Mouse (Mus musculus) forebrain, embryonic 13.5 days (tissue): ENCODE measurements around the gene Grhpr. TPM values are rescaled to one million over a fixed set of nuclear protein-coding genes. Genes with fewer than 3 reads are reported as not detected.
"Not testable (repeated sequence)": the region's sequence is repeated elsewhere in the genome, so short reads cannot be mapped to it uniquely, and the experiment has no call there.

ENCODE experiments used
- ATAC-seq: fragments of 200-750 bp; cut with Nextera tagmentation; 2 replicates; pipeline ENCODE4 v1.8.0; 2017
- H3K27ac ChIP-seq: fragments of 300-500 bp; sonication (generic); 2 replicates; pipeline ENCODE4 v1.5.1; 2015; ENCODE audit warnings: inconsistent platforms, mild to moderate bottlenecking, moderate library complexity
- H3K27me3 ChIP-seq: fragments of 300-500 bp; sonication (generic); 2 replicates; pipeline ENCODE4 v1.6.1; 2015; ENCODE audit warnings: mild to moderate bottlenecking, inconsistent platforms
- H3K36me3 ChIP-seq: fragments of 300-500 bp; sonication (generic); 2 replicates; pipeline ENCODE4 v1.6.1; 2015; ENCODE audit warnings: mild to moderate bottlenecking, inconsistent platforms; ENCODE audit not compliant: poor library complexity, severe bottlenecking
- H3K4me1 ChIP-seq: fragments of 300-500 bp; sonication (generic); 2 replicates; pipeline ENCODE4 v1.6.1; 2015; ENCODE audit warnings: inconsistent platforms
- H3K4me2 ChIP-seq: fragments of 300-500 bp; sonication (generic); 2 replicates; pipeline ENCODE4 v1.6.1; 2015; ENCODE audit warnings: inconsistent platforms, mild to moderate bottlenecking, moderate library complexity
- H3K4me3 ChIP-seq: fragments of 300-500 bp; sonication (generic); 2 replicates; pipeline ENCODE4 v1.5.1; 2015; ENCODE audit warnings: mild to moderate bottlenecking, inconsistent platforms
- H3K9ac ChIP-seq: fragments of 300-500 bp; sonication (generic); 2 replicates; pipeline ENCODE4 v1.6.1; 2015; ENCODE audit warnings: mild to moderate bottlenecking, inconsistent platforms
- H3K9me3 ChIP-seq: fragments of 300-500 bp; sonication (generic); replicated peaks from 2 replicates; pipeline ENCODE4 v1.6.1; 2016; ENCODE audit warnings: inconsistent platforms
- WGBS: fragments of 180-500 bp; shearing (Covaris S2); methylation state at CpG from one replicate; pipeline ENCODE4 v1.1.7; 2015; 5-methylcytosine and 5-hydroxymethylcytosine counted together
- polyA plus RNA-seq: library from polyadenylated mRNA; unstranded; fragments of >200 nt; fragmentation: Nextera tagmentation; extraction: Ambion mirVana; gene quantifications from 2 replicates; pipeline ENCODE4 v1.2.1, GENCODE M21; 2015

Gene Grhpr
- polyA plus RNA-seq, 1 experiment from 2014 or later, result 22.5 TPM

DNA sequence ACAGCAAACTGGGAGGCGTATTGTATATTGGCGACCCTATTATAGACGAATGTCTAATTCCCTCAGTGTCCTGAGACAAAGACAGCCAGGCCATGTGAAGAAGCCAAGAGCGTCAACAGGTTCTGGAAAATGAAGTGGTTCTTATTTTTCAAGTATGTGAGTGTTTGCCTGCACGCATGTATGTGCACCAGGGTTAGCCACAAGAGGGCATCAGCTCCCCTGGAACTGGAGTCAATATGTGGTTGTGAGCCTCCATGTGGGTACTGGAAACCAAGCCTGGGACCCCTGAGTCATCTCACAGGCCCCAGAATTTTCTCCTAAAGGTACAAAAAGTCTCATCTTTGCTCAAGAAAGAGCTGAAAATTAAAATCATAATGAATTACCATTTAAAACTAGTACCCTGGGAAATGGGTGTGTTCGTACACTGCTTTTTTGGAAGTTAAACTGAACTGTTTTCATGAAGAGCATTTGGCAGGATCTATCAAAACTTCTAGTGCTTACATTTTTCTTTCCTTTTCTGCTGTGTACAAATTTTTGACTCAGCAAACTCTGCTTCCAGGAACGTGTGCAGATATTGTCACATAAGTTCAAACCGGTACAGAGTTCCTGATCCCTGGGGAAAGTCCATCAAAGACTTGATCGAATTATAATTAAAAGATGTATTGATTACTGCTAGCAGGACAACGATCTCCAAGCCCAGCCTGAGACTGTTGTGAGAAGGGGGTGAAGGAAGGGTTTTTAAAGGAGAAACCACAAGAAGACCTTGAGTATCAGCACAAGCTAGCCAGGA lies 4.1 kb upstream of the Grhpr start:
- Histone ChIP-seq H3K27ac (no peak overlapping the region), H3K4me3 (no peak overlapping the region), H3K4me1 (peaks cover 20% of the 10 kb centered on the region), H3K4me2 (no peak overlapping the region), H3K9me3 (no peaks in the 10 kb centered on the region), H3K27me3 (no peaks in the 10 kb centered on the region), H3K36me3 (no peaks in the 10 kb centered on the region), H3K9ac (no peak overlapping the region)
- 91% methylated on average over 10 of the region's 10 CpGs for WGBS
- no peak for ATAC-seq

DNA sequence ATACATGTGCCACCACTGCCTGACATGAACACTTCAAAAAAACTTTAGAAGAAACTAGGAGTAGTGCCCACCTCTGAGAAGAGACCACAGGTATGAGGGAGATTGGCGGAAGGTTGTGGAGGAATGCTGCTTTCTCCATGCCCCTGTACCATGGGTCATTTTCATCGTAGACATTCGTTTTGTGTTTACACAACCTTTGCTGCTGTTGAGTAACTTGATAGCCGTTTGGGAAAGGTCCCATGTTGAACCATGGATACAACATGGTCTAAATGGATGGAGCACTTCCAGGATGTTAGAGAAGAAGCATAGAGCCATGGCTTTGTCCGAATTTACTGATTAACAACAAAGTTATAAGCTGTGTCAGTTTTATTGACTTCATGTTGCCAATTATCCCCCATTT lies 3.0 kb upstream of the Grhpr start:
- no peaks in the 10 kb centered on the region for H3K36me3 ChIP-seq
- no peak overlapping the region for H3K4me3 ChIP-seq
- ATAC-seq, result no peak
- no peak overlapping the region for H3K9ac ChIP-seq
- peaks cover 31% of the 10 kb centered on the region for H3K4me1 ChIP-seq
- no peak overlapping the region for H3K4me2 ChIP-seq
- H3K9me3 ChIP-seq, result no peaks in the 10 kb centered on the region
- H3K27me3 ChIP-seq, result no peaks in the 10 kb centered on the region
- WGBS, result 84% methylated on average over 5 of the region's 5 CpGs
- H3K27ac ChIP-seq, result no peak overlapping the region

DNA sequence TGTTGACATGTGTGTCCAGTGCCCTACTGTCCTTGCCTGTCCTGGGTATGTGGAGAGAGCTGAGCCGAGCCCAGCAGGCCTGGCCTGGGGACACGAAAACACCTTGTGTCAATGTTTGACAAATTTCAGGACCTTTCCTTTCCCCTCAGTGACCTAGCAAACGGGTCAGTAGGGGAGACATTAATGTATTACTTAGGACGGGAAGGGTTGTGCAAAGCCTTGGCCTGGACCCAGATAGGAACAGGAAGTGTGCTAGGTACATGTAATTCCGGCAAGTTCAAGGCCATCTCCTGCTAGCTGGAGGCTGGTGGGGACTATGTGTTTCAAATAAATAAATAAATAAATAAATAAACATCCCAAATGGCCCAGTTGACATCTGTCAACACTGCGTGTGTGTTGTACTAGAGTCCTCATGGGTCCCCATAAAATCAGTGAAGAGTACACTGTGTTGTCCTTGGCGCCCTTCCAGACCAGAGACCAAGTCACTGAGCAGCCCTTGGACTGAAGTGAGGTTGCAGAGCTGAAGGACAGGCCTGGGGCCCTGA lies 1.3 kb upstream of the Grhpr start:
- Histone ChIP-seq H3K27ac (no peak overlapping the region), H3K4me1 (peaks cover 27% of the 10 kb centered on the region), H3K36me3 (0 out of 2 replicates have a peak, but pooled peaks cover 3% of the 10 kb centered on the region), H3K9ac (no peak overlapping the region), H3K9me3 (no peaks in the 10 kb centered on the region), H3K4me2 (no peak overlapping the region), H3K4me3 (no peak overlapping the region), H3K27me3 (no peaks in the 10 kb centered on the region)
- no peak for ATAC-seq
- whole genome bisulfite sequencing, result 86% methylated on average over 7 of the region's 7 CpGs

DNA sequence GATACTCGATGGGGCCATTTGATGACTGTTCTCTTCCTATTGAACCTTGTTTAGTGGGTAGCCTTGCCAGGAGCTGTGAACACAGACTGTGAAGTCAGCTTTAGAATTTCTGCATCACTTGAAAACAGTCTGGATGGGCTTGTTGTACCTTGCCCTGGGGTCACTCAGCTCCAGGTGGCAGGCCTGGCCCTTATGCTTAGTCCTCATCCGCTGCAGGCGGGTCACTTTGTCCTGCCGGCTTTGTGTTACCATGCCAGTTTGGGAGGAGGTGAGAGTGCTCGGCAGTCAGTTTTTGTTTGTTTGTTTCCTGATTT lies 736 bp downstream of the Grhpr start:
- peak overlapping the region; percentile 91 for H3K4me2 ChIP-seq
- ATAC-seq, result no peak

DNA sequence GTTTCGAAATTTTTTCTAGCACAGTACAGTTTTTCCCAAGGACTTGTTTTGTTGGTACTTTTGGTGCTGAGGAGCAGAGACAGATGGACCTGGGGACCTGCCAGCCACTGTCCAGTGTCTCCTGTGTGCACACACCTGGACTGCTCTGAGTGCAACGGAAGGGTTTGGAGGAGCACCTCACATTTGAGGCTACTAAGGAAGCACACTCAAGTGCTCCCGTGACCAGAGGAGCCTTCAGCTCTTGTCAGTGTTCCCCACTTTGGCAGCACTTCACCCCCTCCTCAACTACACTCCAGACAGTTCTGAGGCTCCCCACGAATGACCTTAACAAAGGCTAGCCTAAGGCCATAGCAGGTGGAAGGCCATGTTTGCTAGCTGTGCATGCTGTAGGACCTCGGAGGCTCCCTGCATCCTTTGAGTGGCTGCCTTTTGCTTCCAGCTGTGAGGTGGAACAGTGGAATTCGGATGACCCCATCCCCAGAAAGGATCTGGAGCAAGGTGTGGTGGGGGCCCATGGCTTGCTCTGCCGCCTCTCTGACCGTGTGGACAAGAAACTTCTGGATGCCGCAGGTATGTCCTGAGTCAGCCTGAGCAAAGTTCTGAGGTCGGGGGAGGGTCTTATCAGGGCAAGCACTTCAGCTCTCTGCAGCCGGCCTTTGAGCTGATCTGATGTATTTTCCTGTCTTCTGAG lies 1.4 kb downstream of the Grhpr start:
- ATAC-seq, result no peak
- H3K4me3 ChIP-seq, result 0 out of 2 replicates have a peak overlapping the region, but pooled peaks have one; percentile 68
- H3K9ac ChIP-seq, result peak overlapping the region; percentile 76; the same call in 1 of the 2 replicates
- H3K36me3 ChIP-seq, result peaks cover 13% of the 10 kb centered on the region; the same call in 1 of the 2 replicates
- H3K4me2 ChIP-seq, result peak overlapping the region; percentile 91
- H3K4me1 ChIP-seq, result peaks cover 27% of the 10 kb centered on the region
- H3K9me3 ChIP-seq, result no peaks in the 10 kb centered on the region
- 70% methylated on average over 11 of the region's 11 CpGs for WGBS
- H3K27me3 ChIP-seq, result no peaks in the 10 kb centered on the region
- H3K27ac ChIP-seq, result no peak overlapping the region

More for the DNA sequence above, 736 bp downstream of the Grhpr start:
- Histone ChIP-seq H3K9me3 (no peaks in the 10 kb centered on the region), H3K27me3 (no peaks in the 10 kb centered on the region), H3K4me1 (peaks cover 27% of the 10 kb centered on the region), H3K4me3 (peak overlapping the region; percentile 68), H3K27ac (0 out of 2 replicates have a peak overlapping the region, but pooled peaks have one; percentile 51), H3K36me3 (0 out of 2 replicates have a peak, but pooled peaks cover 8% of the 10 kb centered on the region), H3K9ac (peak overlapping the region; percentile 76)
- WGBS, result 15% methylated on average over 5 of the region's 5 CpGs

DNA sequence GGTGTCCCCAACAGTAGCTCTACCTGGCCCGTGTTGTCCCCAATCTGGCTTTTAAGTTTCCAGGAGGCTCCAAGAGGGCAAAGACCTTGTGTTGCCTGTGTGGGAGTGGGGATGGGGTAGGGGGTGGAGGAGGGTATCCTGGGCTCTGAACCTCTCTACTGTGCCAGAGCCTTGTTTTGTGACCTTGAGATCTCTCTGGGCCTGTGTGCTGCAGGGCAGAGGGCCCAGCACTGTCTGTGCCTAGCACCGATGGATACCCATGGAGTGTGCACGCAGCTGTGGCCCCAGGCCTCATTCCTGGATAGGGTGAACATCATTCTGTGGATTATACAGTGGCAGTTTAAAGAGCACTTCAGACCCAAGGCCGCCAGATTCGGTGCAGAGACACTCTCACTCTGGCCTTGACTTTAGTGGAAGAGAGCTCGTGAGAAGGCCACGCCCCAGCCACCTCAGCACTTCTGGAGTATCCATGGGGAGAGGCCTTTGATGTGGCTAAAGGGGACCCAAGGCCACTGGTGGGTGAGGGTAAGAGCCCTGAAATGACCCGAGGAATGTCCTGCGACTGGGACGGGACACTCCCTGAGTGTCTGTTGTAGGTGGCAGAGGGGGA lies 2.0 kb downstream of the Grhpr start:
- peaks cover 18% of the 10 kb centered on the region; the same call in 1 of the 2 replicates for H3K36me3 ChIP-seq
- H3K4me2 ChIP-seq, result no peak overlapping the region
- no peak overlapping the region for H3K4me3 ChIP-seq
- H3K4me1 ChIP-seq, result peaks cover 27% of the 10 kb centered on the region
- H3K27me3 ChIP-seq, result no peaks in the 10 kb centered on the region
- H3K9ac ChIP-seq, result no peak overlapping the region
- 86% methylated on average over 10 of the region's 10 CpGs for WGBS
- no peaks in the 10 kb centered on the region for H3K9me3 ChIP-seq
- H3K27ac ChIP-seq, result no peak overlapping the region
- no peak for ATAC-seq

DNA sequence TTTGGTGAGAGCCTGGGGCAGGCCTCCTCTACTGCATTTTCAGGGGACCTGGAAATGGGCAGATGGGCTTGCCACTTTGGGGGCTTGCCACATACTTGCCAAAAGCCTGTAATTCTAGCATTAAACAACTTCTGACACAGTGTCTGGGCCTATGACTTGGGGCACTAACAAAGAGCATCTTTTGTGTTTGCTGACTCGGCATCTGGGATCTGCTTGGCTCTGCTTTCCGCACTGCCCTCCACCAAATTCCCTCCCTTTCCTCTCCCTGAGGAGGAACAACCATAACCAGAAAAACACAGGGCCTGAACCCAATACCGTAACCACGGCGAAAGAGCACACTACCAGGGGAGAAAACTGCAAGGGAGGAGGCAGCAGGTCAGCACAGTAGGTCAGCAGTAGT lies 9.4 kb downstream of the Grhpr start:
- H3K9ac ChIP-seq, result no peak overlapping the region
- no peaks in the 10 kb centered on the region for H3K4me1 ChIP-seq
- no peaks in the 10 kb centered on the region for H3K27me3 ChIP-seq
- no peak overlapping the region for H3K4me2 ChIP-seq
- no peak overlapping the region for H3K27ac ChIP-seq
- WGBS, result 89% methylated on average over 5 of the region's 5 CpGs
- no peaks in the 10 kb centered on the region for H3K9me3 ChIP-seq
- no peak for ATAC-seq
- H3K4me3 ChIP-seq, result no peak overlapping the region
- H3K36me3 ChIP-seq, result peaks cover 75% of the 10 kb centered on the region

DNA sequence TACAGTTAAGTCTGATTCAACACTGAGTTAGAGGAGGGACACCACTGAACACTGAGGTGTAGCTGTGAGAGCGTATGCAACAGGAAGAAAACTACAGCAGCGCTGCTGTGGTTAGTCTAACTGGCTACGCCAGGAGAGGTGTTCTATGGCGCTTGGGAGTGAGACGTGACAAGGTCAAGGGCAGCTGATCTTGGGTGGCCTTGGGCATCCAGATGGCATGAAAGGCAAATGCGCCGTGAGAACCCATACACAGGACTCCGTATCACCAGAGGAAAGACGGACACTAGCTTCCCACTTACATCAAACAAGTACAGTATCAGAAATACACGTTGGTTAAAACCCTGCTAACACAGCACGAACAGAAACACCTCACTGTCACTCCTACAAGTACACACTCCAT lies 11.1 kb downstream of the Grhpr start:
- not testable (repeated sequence) for H3K27ac ChIP-seq, H3K4me1 ChIP-seq, H3K4me2 ChIP-seq, H3K9ac ChIP-seq, H3K9me3 ChIP-seq, H3K4me3 ChIP-seq, H3K27me3 ChIP-seq, ATAC-seq
- H3K36me3 ChIP-seq, result peaks cover 69% of the 10 kb centered on the region
- 92% methylated on average over 11 of the region's 11 CpGs for WGBS

DNA sequence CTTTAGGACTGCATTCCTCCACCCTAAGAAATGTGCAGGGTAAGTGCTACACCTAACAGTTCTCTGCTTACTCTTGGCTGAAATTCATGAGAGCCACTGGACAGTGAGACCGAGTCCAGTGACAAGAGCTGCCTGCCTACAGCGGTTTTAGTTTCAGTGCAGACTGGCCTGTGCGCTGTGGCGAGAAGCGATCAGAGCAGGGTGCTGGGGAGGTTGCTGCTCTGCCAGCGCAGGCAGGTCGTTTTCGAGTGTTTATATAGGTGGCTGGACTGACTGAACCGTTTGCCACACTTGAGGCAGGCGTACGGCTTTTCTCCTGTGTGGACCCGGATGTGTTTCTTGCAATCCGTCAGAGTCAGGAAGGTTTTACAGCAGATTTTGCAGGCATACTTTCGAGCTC lies 12.0 kb downstream of the Grhpr start:
- H3K4me3 ChIP-seq, H3K4me1 ChIP-seq, H3K9ac ChIP-seq, H3K27me3 ChIP-seq, H3K27ac ChIP-seq, ATAC-seq, H3K4me2 ChIP-seq, H3K9me3 ChIP-seq: not testable (repeated sequence)
- WGBS, result 93% methylated on average over 14 of the region's 14 CpGs
- peaks cover 61% of the 10 kb centered on the region for H3K36me3 ChIP-seq

DNA sequence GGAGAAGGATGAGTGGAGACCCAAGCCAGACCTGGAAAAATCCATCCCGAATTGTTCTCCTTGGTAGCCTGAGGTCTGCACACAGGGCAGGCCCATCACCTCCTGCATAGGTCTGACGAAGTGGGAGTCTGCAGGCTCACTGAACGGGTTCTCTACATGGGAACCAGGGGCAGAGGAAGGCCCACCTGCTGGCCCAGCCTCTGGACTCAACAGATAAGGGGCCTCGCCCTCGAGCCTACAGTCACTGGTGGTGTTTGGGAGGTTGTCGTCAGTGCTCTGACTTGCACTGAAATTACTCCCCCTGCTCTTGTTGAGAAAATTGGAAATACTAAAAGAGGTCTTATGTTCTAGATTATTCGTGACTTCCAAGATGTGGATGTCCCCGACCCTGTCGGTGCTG lies 12.7 kb downstream of the Grhpr start:
- Histone ChIP-seq H3K27me3 (no peaks in the 10 kb centered on the region), H3K27ac (no peak overlapping the region), H3K4me1 (peaks cover 5% of the 10 kb centered on the region; the same call in 1 of the 2 replicates), H3K4me3 (no peak overlapping the region), H3K36me3 (peaks cover 54% of the 10 kb centered on the region), H3K4me2 (no peak overlapping the region), H3K9me3 (no peaks in the 10 kb centered on the region), H3K9ac (no peak overlapping the region)
- 93% methylated on average over 9 of the region's 9 CpGs for WGBS
- ATAC-seq, result no peak

DNA sequence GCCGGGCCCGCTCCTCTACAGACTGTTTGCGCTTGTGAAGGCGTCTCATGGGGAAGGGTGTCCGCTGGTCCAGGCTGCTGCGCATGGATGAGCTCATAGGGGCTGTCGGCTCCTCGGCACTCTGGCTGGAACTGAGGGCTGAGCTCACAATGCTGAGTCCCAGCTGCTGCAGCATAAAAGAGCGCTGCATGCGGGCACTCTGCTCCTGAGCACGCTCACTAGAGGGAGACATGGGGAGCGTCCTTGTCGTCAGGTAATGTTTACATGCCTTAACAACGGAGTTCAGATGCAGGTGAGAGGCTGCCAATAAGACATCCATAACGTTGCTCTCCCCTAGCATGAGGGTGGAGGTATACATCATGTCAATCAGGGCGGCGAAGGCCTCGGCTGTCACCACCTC lies 13.6 kb downstream of the Grhpr start:
- 87% methylated on average over 18 of the region's 18 CpGs for WGBS
- no peak for ATAC-seq

DNA sequence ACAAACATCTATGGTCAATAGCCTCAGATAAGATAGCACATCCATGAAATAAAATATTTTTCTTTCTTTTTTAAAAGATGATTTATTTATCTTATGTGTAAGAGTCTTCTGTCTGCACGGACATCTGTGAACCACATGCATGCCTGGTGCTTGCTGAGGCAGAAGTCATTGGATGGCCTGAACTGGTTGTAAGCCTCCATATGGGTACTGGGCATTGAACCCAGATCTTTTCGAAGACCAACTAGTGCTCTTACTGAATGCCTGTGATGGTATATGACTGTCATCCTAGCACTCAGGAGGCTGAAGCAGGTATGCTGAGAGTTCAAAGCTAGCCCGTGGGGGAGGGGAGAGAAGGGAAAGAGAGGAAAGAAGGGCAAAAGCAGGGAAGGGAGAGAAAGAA lies 16.9 kb downstream of the Grhpr start:
- H3K4me2 ChIP-seq, result no peak overlapping the region
- 71% methylated on average over 3 of the region's 3 CpGs for WGBS
- H3K9ac ChIP-seq, result no peak overlapping the region
- H3K9me3 ChIP-seq, result no peaks in the 10 kb centered on the region
- H3K4me3 ChIP-seq, result no peak overlapping the region
- H3K4me1 ChIP-seq, result peaks cover 8% of the 10 kb centered on the region; the same call in 1 of the 2 replicates
- H3K27ac ChIP-seq, result no peak overlapping the region
- no peak for ATAC-seq
- H3K27me3 ChIP-seq, result no peaks in the 10 kb centered on the region
- H3K36me3 ChIP-seq, result peaks cover 21% of the 10 kb centered on the region

More for the DNA sequence above, 13.6 kb downstream of the Grhpr start:
- no peak overlapping the region for H3K4me3 ChIP-seq
- H3K9ac ChIP-seq, result no peak overlapping the region
- no peak overlapping the region for H3K4me2 ChIP-seq
- peaks cover 45% of the 10 kb centered on the region for H3K36me3 ChIP-seq
- no peaks in the 10 kb centered on the region for H3K27me3 ChIP-seq
- no peaks in the 10 kb centered on the region for H3K9me3 ChIP-seq
- peaks cover 8% of the 10 kb centered on the region; the same call in 1 of the 2 replicates for H3K4me1 ChIP-seq
- H3K27ac ChIP-seq, result no peak overlapping the region
